Mouse (Mus musculus): ENCODE results near the gene Naxe. TPM values are rescaled to one million over a fixed set of nuclear protein-coding genes. Genes with fewer than 3 reads are reported as not detected.

The Naxe gene
- total and polyA plus RNA-seq, 2 experiments: 94.0 to 105 TPM

DNA sequence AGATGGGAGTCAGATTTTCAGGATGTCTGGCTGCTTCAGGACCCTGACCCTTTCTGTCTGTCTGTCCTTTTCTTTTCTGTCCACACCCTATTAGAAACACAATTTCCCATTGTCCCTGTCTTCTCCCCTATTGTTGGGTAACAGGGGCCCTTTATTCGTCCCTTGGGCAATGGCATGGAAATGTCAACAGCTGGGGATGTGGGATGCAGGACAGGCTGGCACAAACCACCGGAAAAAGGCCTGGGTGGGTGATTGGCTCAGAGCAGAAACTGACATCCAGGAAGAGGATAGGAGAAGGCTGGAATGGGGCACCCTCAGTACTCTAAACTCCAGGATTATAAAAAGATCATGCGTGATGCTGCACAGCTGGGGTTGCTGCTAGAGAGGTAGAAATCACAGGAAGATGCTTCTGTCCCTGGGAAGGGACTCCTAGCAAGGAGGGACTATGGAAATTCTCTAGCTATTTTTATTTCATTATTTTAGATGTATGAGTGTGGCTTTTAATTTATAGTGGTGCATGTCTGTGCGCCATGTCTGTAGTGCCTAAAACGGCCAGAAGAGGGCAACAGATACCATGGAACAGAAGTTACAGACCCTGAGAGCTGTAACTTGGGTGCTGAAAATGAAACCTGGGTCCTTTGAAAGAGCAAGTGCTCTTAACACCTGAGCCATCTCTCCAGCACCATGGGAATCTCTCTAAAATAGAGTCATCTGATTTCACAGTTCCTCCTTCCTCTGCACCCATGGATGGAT is 30.7 kb downstream of the Naxe start, which contains the start of gene Hapln2:
Gene Hapln2, minus strand, starts transcription at position 150 of the 753 bp plus-strand sequence.
- H3K27me3 ChIP-seq (ENCODE audit: control insufficient read depth, insufficient read depth, low read length): peaks cover 17% of the 10 kb centered on the region
- no peak for DNase-seq (ENCODE audit: extremely low read depth, low read depth, low spot score)
- H3K79me2 ChIP-seq (ENCODE audit: control insufficient read depth, insufficient read depth, low read length): no peaks in the 10 kb centered on the region
- TF ChIP-seq POLR2A (IDR thresholded peaks at IDR 0.05; ENCODE audit: extremely low read depth, insufficient read depth, low read length): no peak
- TF ChIP-seq CTCF (IDR thresholded peaks at IDR 0.05; ENCODE audit: low read depth, low read length): peak; percentile 27
- no peak within 1 kb of the TSS for H3K4me3 ChIP-seq (ENCODE audit: insufficient read depth, low read depth, low read length)
- no peak within 1 kb of the TSS for H3K9ac ChIP-seq (ENCODE audit: low read depth, low read length)
- H3K27ac ChIP-seq (replicated peaks; ENCODE audit: insufficient read depth, low read depth, low read length): no peak within 1 kb of the TSS
- H3K4me1 ChIP-seq (ENCODE audit: control insufficient read depth, insufficient read depth, low read length): peaks cover 6% of the 10 kb centered on the region; the same call in 1 of the 2 replicates
- H3K36me3 ChIP-seq (ENCODE audit: control insufficient read depth, insufficient read depth, low read length): no peaks in the 10 kb centered on the region
- 66% methylated on average over 5 of the region's 5 CpGs for WGBS

DNA sequence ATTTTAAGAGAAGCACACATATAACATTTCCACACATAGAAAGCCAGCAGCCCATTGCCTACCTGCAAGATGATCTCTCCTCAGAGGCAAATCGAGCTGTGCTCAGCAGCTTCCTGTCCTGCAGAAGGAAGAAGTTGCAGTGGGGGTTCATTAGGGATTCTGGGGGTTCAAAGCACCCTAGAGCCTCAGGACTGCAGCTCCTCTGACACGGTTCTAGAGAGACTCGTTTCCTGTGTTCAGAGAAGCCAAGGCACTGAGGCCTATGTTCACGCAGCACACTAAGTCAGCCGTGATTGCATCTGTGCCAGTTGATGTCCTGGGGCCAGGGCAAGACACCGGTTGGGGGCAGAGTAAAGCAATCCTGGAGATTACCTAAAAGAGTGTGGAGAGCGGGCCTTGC is 31.5 kb downstream of the Naxe start:
- Histone ChIP-seq H3K27ac (replicated peaks; ENCODE audit: insufficient read depth, low read depth, low read length) (no peak overlapping the region), H3K79me2 (ENCODE audit: control insufficient read depth, insufficient read depth, low read length) (no peaks in the 10 kb centered on the region), H3K4me3 (ENCODE audit: insufficient read depth, low read depth, low read length) (no peak overlapping the region), H3K9ac (ENCODE audit: low read depth, low read length) (no peak overlapping the region), H3K36me3 (ENCODE audit: control insufficient read depth, insufficient read depth, low read length) (no peaks in the 10 kb centered on the region), H3K4me1 (ENCODE audit: control insufficient read depth, insufficient read depth, low read length) (peaks cover 6% of the 10 kb centered on the region; the same call in 1 of the 2 replicates), H3K27me3 (ENCODE audit: control insufficient read depth, insufficient read depth, low read length) (peaks cover 19% of the 10 kb centered on the region)
- DNase-seq (ENCODE audit: extremely low read depth, low read depth, low spot score): no peak
- 70% methylated on average over 7 of the region's 7 CpGs for WGBS
- TF ChIP-seq POLR2A (IDR thresholded peaks at IDR 0.05; ENCODE audit: extremely low read depth, insufficient read depth, low read length) (no peak), CTCF (IDR thresholded peaks at IDR 0.05; ENCODE audit: low read depth, low read length) (no peak)

DNA sequence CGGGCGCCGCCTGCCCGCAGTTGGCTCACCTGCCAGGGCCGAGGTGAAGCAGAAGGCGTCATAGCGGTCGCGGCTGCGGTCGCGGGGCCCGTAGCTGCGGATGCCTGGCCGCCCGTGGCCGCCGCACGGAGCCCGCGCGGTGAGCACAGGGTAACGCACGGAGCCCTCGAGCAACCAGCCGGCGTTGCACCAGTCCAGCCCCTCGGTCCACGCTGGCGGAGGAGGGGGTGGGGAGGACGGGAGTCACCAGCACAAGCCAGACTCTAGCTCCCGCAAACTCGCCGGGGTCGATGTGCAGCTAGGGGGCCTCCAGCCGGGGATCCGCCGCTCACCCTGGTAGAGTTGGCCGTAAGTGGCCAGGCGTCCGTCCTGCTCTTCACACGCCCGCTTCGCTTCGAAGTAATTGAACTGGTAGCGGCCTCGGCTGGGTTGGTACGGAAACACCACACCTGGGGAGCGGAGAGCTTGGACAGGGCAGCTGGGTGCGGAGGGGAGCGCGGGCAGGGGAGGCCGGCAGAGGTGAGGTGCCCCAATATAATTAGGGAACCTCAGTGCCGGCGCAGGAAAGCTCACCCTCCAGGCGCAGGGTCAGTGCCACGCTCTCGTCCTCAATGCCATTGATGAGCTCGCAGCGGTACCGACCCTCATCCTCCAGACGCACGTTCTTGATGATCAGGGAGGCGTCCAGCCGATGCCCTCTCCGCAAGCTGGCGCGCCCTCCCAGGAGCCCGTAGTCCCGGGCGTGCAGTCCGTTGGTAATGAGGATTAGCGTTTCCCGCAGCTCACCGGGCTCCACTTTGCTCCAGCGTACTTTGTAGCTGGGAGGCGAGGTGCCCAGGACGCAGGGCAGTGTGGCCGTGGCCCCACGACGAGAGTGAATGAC is 34.9 kb downstream of the Naxe start:
- Histone ChIP-seq H3K36me3 (ENCODE audit: control insufficient read depth, insufficient read depth, low read length) (no peaks in the 10 kb centered on the region), H3K4me1 (ENCODE audit: control insufficient read depth, insufficient read depth, low read length) (peaks cover 6% of the 10 kb centered on the region; the same call in 1 of the 2 replicates), H3K27me3 (ENCODE audit: control insufficient read depth, insufficient read depth, low read length) (peaks cover 20% of the 10 kb centered on the region), H3K4me3 (ENCODE audit: insufficient read depth, low read depth, low read length) (peak overlapping the region; percentile 58), H3K27ac (replicated peaks; ENCODE audit: insufficient read depth, low read depth, low read length) (no peak overlapping the region), H3K9ac (ENCODE audit: low read depth, low read length) (peak overlapping the region; percentile 67), H3K79me2 (ENCODE audit: control insufficient read depth, insufficient read depth, low read length) (no peaks in the 10 kb centered on the region)
- DNase-seq (ENCODE audit: extremely low read depth, low read depth, low spot score): no peak
- WGBS: 2% methylated on average over 81 of the region's 81 CpGs
- TF ChIP-seq CTCF (IDR thresholded peaks at IDR 0.05; ENCODE audit: low read depth, low read length) (0 out of 2 replicates have a peak, but pooled peaks have one; percentile 5), POLR2A (IDR thresholded peaks at IDR 0.05; ENCODE audit: extremely low read depth, insufficient read depth, low read length) (no peak)

DNA sequence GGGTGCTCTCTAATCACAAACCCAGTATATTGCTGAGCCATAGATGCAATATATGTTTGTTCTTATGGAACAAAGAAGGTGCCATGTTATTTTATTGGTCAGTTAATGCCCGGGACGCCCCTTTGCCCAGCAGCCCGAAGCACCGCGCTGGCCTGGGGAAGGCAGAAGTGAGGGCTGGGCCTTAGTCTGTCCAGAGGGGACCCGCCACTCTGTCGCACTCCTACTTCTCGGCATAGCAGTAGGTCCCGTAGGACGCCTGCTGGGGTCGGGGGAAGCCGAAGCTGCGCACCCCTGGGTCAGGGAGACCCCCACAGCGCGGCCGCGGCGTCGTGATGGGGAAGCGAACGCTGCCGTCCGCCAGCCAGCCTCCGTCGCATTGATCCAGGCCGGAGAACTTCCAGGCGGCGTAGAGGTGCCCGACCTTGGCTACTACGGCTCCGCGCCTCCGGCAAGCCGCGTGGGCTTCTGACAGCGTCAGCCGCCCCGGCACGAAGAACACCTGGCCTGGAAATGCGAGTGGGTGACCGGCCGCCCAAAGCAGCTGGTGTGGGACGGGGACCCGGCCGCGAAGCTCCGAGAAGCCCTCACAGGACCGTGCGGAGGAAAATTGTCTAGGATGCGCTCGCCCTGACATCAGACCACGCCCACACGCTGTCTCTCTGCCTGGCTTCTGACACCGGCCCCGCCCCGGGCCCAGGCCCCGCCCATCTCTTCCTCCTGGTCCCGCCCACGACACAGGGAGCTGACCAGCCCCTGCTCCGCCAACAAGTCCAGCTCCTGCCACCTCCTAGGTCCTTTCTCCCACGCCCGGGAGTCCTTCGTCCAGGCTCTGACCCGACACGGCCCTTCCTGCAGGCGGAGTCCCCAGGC is 35.7 kb downstream of the Naxe start:
- peak; percentile 84 for DNase-seq (ENCODE audit: extremely low read depth, low read depth, low spot score)
- H3K4me3 ChIP-seq (ENCODE audit: insufficient read depth, low read depth, low read length): peak overlapping the region; percentile 58
- peaks cover 20% of the 10 kb centered on the region for H3K27me3 ChIP-seq (ENCODE audit: control insufficient read depth, insufficient read depth, low read length)
- peaks cover 6% of the 10 kb centered on the region; the same call in 1 of the 2 replicates for H3K4me1 ChIP-seq (ENCODE audit: control insufficient read depth, insufficient read depth, low read length)
- H3K27ac ChIP-seq (replicated peaks; ENCODE audit: insufficient read depth, low read depth, low read length): no peak overlapping the region
- H3K79me2 ChIP-seq (ENCODE audit: control insufficient read depth, insufficient read depth, low read length): no peaks in the 10 kb centered on the region
- TF ChIP-seq CTCF (IDR thresholded peaks at IDR 0.05; ENCODE audit: low read depth, low read length): no peak
- no peak for TF ChIP-seq POLR2A (IDR thresholded peaks at IDR 0.05; ENCODE audit: extremely low read depth, insufficient read depth, low read length)
- H3K36me3 ChIP-seq (ENCODE audit: control insufficient read depth, insufficient read depth, low read length): no peaks in the 10 kb centered on the region
- WGBS: 5% methylated on average over 66 of the region's 66 CpGs
- H3K9ac ChIP-seq (ENCODE audit: low read depth, low read length): peak overlapping the region; percentile 67

DNA sequence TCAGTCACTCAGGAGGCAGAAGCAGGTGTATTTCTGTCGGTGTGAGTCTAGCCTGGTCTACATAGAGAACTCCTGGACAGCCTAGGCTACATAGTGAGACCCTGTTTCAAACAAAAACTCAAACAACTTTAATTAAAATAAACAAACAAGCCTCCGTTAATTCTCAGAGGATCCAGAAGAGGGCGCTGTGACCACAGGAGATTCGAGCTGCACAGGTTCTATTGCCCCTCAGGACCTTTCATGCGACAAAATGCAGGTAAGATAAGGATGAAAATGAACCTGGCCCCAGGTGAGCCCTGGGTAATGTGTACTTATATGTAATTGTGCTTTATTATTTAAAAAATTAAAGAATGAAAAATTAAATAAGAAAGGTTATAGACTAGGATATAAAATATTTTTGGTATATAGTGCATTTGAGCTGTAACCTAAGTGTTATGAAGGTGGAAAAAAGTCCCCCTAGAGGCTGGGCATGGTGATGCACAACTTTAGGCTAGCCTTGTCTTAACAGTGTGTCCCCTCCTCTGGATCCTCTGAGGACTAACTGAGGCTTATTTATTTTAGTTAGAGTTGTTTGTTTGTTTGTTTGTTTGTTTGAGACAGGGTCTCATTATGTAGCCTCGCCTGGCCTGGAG is 47.5 kb downstream of the Naxe start:
- WGBS: 8% methylated on average over 6 of the region's 6 CpGs

More for the DNA sequence above, 47.5 kb downstream of the Naxe start:
- Histone ChIP-seq H3K27me3 (ENCODE audit: control insufficient read depth, insufficient read depth, low read length) (peaks cover 5% of the 10 kb centered on the region; the same call in 1 of the 2 replicates), H3K4me3 (ENCODE audit: insufficient read depth, low read depth, low read length) (no peak overlapping the region), H3K4me1 (ENCODE audit: control insufficient read depth, insufficient read depth, low read length) (no peaks in the 10 kb centered on the region), H3K79me2 (ENCODE audit: control insufficient read depth, insufficient read depth, low read length) (no peaks in the 10 kb centered on the region), H3K9ac (ENCODE audit: low read depth, low read length) (no peak overlapping the region), H3K36me3 (ENCODE audit: control insufficient read depth, insufficient read depth, low read length) (no peaks in the 10 kb centered on the region), H3K27ac (replicated peaks; ENCODE audit: insufficient read depth, low read depth, low read length) (no peak overlapping the region)
- no peak for TF ChIP-seq POLR2A (IDR thresholded peaks at IDR 0.05; ENCODE audit: extremely low read depth, insufficient read depth, low read length)
- peak; percentile 60 for TF ChIP-seq CTCF (IDR thresholded peaks at IDR 0.05; ENCODE audit: low read depth, low read length)
- peak; percentile 27 for DNase-seq (ENCODE audit: extremely low read depth, low read depth, low spot score)

Other genes starting within 250 kb of the Naxe start
- 2.3 and 4.7 TPM in 2 replicates for gene Pear1, start 234.2 kb downstream of the Naxe start, total RNA-seq (2014; rRNA removed)
- gene Pear1, start 234.2 kb downstream of the Naxe start, polyA plus RNA-seq (2012; rRNA removed): 8.7 and 12.7 TPM in 2 replicates
- gene Sh2d2a, start 211.7 kb downstream of the Naxe start, total RNA-seq (2014; rRNA removed): 0.09 and 0.20 TPM in 2 replicates
- gene Sh2d2a, start 211.7 kb downstream of the Naxe start, polyA plus RNA-seq (2012; rRNA removed): 0.39 and 0.83 TPM in 2 replicates
- gene Prcc, start 172.9 kb downstream of the Naxe start, total RNA-seq (2014; rRNA removed): 8.0 and 9.9 TPM in 2 replicates
- gene Prcc, start 172.9 kb downstream of the Naxe start, polyA plus RNA-seq (2012; rRNA removed): 15.1 and 16.8 TPM in 2 replicates
- gene Hdgf, start 152.2 kb downstream of the Naxe start, total RNA-seq (2014; rRNA removed): 58.8 and 64.5 TPM in 2 replicates
- gene Hdgf, start 152.2 kb downstream of the Naxe start, polyA plus RNA-seq (2012; rRNA removed): 74.7 and 87.3 TPM in 2 replicates
- gene Mrpl24, start 139.0 kb downstream of the Naxe start, total RNA-seq (2014; rRNA removed): 84.6 and 96.6 TPM in 2 replicates
- gene Mrpl24, start 139.0 kb downstream of the Naxe start, polyA plus RNA-seq (2012; rRNA removed): 35.3 and 37.9 TPM in 2 replicates
- gene Isg20l2, start 128.2 kb downstream of the Naxe start, total RNA-seq (2014; rRNA removed): 6.8 and 9.3 TPM in 2 replicates
- gene Isg20l2, start 128.2 kb downstream of the Naxe start, polyA plus RNA-seq (2012; rRNA removed): 7.0 and 7.2 TPM in 2 replicates
- 5.3 and 6.2 TPM in 2 replicates for gene Rrnad1, start 127.8 kb downstream of the Naxe start, total RNA-seq (2014; rRNA removed)
- gene Rrnad1, start 127.8 kb downstream of the Naxe start, polyA plus RNA-seq (2012; rRNA removed): 10.1 and 18.4 TPM in 2 replicates
- gene Crabp2, start 109.8 kb downstream of the Naxe start, total RNA-seq (2014; rRNA removed): not detected in 2 replicates
- gene Crabp2, start 109.8 kb downstream of the Naxe start, polyA plus RNA-seq (2012; rRNA removed): not detected in 2 replicates
- 0.65 and 0.74 TPM in 2 replicates for gene Nes, start 87.4 kb downstream of the Naxe start, total RNA-seq (2014; rRNA removed)
- 0.53 and 0.55 TPM in 2 replicates for gene Nes, start 87.4 kb downstream of the Naxe start, polyA plus RNA-seq (2012; rRNA removed)
- gene Bcan, start 58.3 kb downstream of the Naxe start, total RNA-seq (2014; rRNA removed): 0.13 TPM in 1 of 2 replicates, not detected in the other
- not detected in 2 replicates for gene Bcan, start 58.3 kb downstream of the Naxe start, polyA plus RNA-seq (2012; rRNA removed)
- not detected in 2 replicates for gene Hapln2, start 30.9 kb downstream of the Naxe start, total RNA-seq (2014; rRNA removed)
- gene Hapln2, start 30.9 kb downstream of the Naxe start, polyA plus RNA-seq (2012; rRNA removed): not detected in 2 replicates
- gene Gpatch4, start 15.4 kb downstream of the Naxe start, total RNA-seq (2014; rRNA removed): 4.2 and 5.7 TPM in 2 replicates
- 4.1 and 4.3 TPM in 2 replicates for gene Gpatch4, start 15.4 kb downstream of the Naxe start, polyA plus RNA-seq (2012; rRNA removed)
- gene Ttc24, start 19.8 kb upstream of the Naxe start, total RNA-seq (2014; rRNA removed): not detected in 2 replicates
- gene Ttc24, start 19.8 kb upstream of the Naxe start, polyA plus RNA-seq (2012; rRNA removed): not detected in 2 replicates
- 0.18 and 0.40 TPM in 2 replicates for gene Iqgap3, start 23.5 kb upstream of the Naxe start, total RNA-seq (2014; rRNA removed)
- gene Iqgap3, start 23.5 kb upstream of the Naxe start, polyA plus RNA-seq (2012; rRNA removed): 0.16 and 0.27 TPM in 2 replicates
- 3.7 and 6.2 TPM in 2 replicates for gene Mef2d, start 83.9 kb upstream of the Naxe start, total RNA-seq (2014; rRNA removed)
- 17.7 and 22.2 TPM in 2 replicates for gene Mef2d, start 83.9 kb upstream of the Naxe start, polyA plus RNA-seq (2012; rRNA removed)
- gene Rhbg, start 196.2 kb upstream of the Naxe start, total RNA-seq (2014; rRNA removed): 11.9 and 24.6 TPM in 2 replicates
- gene Rhbg, start 196.2 kb upstream of the Naxe start, polyA plus RNA-seq (2012; rRNA removed): 30.5 and 50.3 TPM in 2 replicates
- gene Gm38392, start 228.7 kb upstream of the Naxe start, total RNA-seq (2014; rRNA removed): not detected in 2 replicates
- not detected in 2 replicates for gene Gm38392, start 228.7 kb upstream of the Naxe start, polyA plus RNA-seq (2012; rRNA removed)
- gene Tsacc, start 238.5 kb upstream of the Naxe start, total RNA-seq (2014; rRNA removed): 4.3 and 6.0 TPM in 2 replicates
- gene Tsacc, start 238.5 kb upstream of the Naxe start, polyA plus RNA-seq (2012; rRNA removed): 3.4 and 3.6 TPM in 2 replicates
- 104 and 130 TPM in 2 replicates for gene Cct3, start 238.6 kb upstream of the Naxe start, total RNA-seq (2014; rRNA removed)
- gene Cct3, start 238.6 kb upstream of the Naxe start, polyA plus RNA-seq (2012; rRNA removed): 78.2 and 79.7 TPM in 2 replicates

All from liver, adult 2 months (tissue).